Mouse (Mus musculus) intestine, embryonic 16.5 days (tissue): ENCODE measurements around the gene Car6. TPM values are rescaled to one million over a fixed set of nuclear protein-coding genes. Genes with fewer than 3 reads are reported as not detected.

Source experiments
- ATAC-seq: fragments of 200-750 bp; cut with Nextera tagmentation; 2 replicates; pipeline ENCODE4 v1.8.0; 2017; ENCODE audit warnings: moderate TSS enrichment, moderate library complexity
- H3K27ac ChIP-seq: fragments of 300-500 bp; sonication (generic); 2 replicates; pipeline ENCODE4 v1.5.1; 2014; ENCODE audit warnings: mild to moderate bottlenecking, low read length
- H3K27me3 ChIP-seq: fragments of 300-500 bp; sonication (generic); replicated peaks from 2 replicates; pipeline ENCODE4 v1.6.1; 2014; ENCODE audit warnings: low read length, control low read depth, mixed read lengths; ENCODE audit not compliant: control insufficient read depth, insufficient read depth
- H3K36me3 ChIP-seq: fragments of 300-500 bp; sonication (generic); 2 replicates; pipeline ENCODE4 v1.6.1; 2014; ENCODE audit warnings: low read length, control low read depth; ENCODE audit not compliant: control insufficient read depth, insufficient read depth
- H3K4me1 ChIP-seq: fragments of 300-500 bp; sonication (generic); 2 replicates; pipeline ENCODE4 v1.6.1; 2014; ENCODE audit warnings: low read length, control low read depth, mixed read lengths; ENCODE audit not compliant: control insufficient read depth, insufficient read depth
- H3K4me2 ChIP-seq: fragments of 300-500 bp; sonication (generic); 2 replicates; pipeline ENCODE4 v1.6.1; 2014; ENCODE audit warnings: low read depth, low read length, control low read depth
- H3K4me3 ChIP-seq: fragments of 300-500 bp; sonication (generic); 2 replicates; pipeline ENCODE4 v1.5.1; 2014; ENCODE audit warnings: mild to moderate bottlenecking, low read length
- H3K9ac ChIP-seq: fragments of 300-500 bp; sonication (generic); 2 replicates; pipeline ENCODE4 v1.6.1; 2014; ENCODE audit warnings: low read depth, low read length
- H3K9me3 ChIP-seq: fragments of 300-500 bp; sonication (generic); 2 replicates; pipeline ENCODE4 v1.6.1; 2016; ENCODE audit warnings: low read length, control low read depth; ENCODE audit not compliant: control insufficient read depth
- WGBS: fragments of 180-500 bp; shearing (Covaris S2); extraction: QIAGEN DNeasy Blood & Tissue Kit; methylation state at CpG from one replicate; pipeline ENCODE4 v1.1.7; 2014; 5-methylcytosine and 5-hydroxymethylcytosine counted together
- polyA plus RNA-seq: library from polyadenylated mRNA; unstranded; fragments of >200 nt; fragmentation: Nextera tagmentation; extraction: Ambion mirVana; gene quantifications from 2 replicates; pipeline ENCODE4 v1.2.1, GENCODE M21; 2015

Gene Car6
- polyA plus RNA-seq, 1 experiment from 2014 or later: not detected

DNA sequence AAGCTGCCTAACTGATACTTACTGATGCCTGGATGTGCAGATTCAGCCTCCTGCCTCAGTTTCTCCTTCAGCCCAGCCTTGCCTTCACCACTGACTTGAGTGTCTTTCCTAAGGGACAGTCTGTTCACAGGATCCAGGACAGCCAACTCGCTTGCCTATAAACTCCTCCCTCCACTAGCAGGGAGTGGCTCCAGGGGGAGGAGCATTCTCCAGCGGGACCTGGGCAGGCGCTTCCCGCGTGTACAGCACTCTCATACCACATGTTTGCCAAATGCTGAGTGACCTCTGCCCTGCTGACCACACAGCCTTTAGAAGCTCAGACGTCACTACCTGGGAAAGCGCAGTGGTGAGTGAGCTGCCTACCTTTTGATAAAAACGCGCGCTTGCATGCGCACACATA, 19.5 kb upstream of the Car6 start:
- peak overlapping the region; percentile 48 for H3K9ac ChIP-seq
- peak overlapping the region; percentile 84 for H3K27ac ChIP-seq
- H3K36me3 ChIP-seq: no peaks in the 10 kb centered on the region
- peak overlapping the region; percentile 34 for H3K4me3 ChIP-seq
- H3K9me3 ChIP-seq: no peaks in the 10 kb centered on the region
- peak overlapping the region; percentile 61 for H3K4me2 ChIP-seq
- no peaks in the 10 kb centered on the region for H3K27me3 ChIP-seq
- H3K4me1 ChIP-seq: peaks cover 7% of the 10 kb centered on the region; the same call in 1 of the 2 replicates
- WGBS: 14% methylated on average over 11 of the region's 11 CpGs
- ATAC-seq: peak; percentile 87

GRCm38 (mm10) chr4:150219501-150220292, 18.6 kb upstream of the Car6 start:
- H3K4me1 ChIP-seq: peaks cover 7% of the 10 kb centered on the region; the same call in 1 of the 2 replicates
- no peaks in the 10 kb centered on the region for H3K36me3 ChIP-seq
- no peak overlapping the region for H3K9ac ChIP-seq
- no peak overlapping the region for H3K27ac ChIP-seq
- no peaks in the 10 kb centered on the region for H3K9me3 ChIP-seq
- H3K4me3 ChIP-seq: no peak overlapping the region
- no peak overlapping the region for H3K4me2 ChIP-seq
- ATAC-seq: no peak
- H3K27me3 ChIP-seq: no peaks in the 10 kb centered on the region
- 76% methylated on average over 9 of the region's 9 CpGs for WGBS

- no peaks in the 10 kb centered on the region for H3K36me3 ChIP-seq
- H3K4me2 ChIP-seq: no peak overlapping the region
- no peak for ATAC-seq
- H3K4me3 ChIP-seq: no peak overlapping the region
- H3K27ac ChIP-seq: no peak overlapping the region
- no peaks in the 10 kb centered on the region for H3K9me3 ChIP-seq
- peaks cover 7% of the 10 kb centered on the region for H3K4me1 ChIP-seq
- no peaks in the 10 kb centered on the region for H3K27me3 ChIP-seq
- no peak overlapping the region for H3K9ac ChIP-seq
- 92% methylated on average over 1 of the region's 1 CpGs for WGBS
Observed at GRCm38 (mm10) chr4:150217935-150218334, 16.8 kb upstream of the Car6 start.

- Histone ChIP-seq H3K9ac (no peak overlapping the region), H3K36me3 (no peaks in the 10 kb centered on the region), H3K27me3 (no peaks in the 10 kb centered on the region), H3K4me2 (no peak overlapping the region), H3K9me3 (no peaks in the 10 kb centered on the region), H3K4me3 (no peak overlapping the region), H3K27ac (no peak overlapping the region), H3K4me1 (peaks cover 7% of the 10 kb centered on the region)
- 66% methylated on average over 5 of the region's 5 CpGs for WGBS
- no peak for ATAC-seq
Observed at GRCm38 (mm10) chr4:150217042-150217554, 16.0 kb upstream of the Car6 start.

- H3K4me2 ChIP-seq: no peak overlapping the region
- H3K4me1 ChIP-seq: peaks cover 7% of the 10 kb centered on the region
- no peak overlapping the region for H3K27ac ChIP-seq
- no peaks in the 10 kb centered on the region for H3K27me3 ChIP-seq
- no peak overlapping the region for H3K4me3 ChIP-seq
- no peak for ATAC-seq
- H3K9me3 ChIP-seq: no peaks in the 10 kb centered on the region
- H3K9ac ChIP-seq: no peak overlapping the region
- WGBS: 78% methylated on average over 6 of the region's 6 CpGs
- H3K36me3 ChIP-seq: no peaks in the 10 kb centered on the region
Observed at GRCm38 (mm10) chr4:150216423-150216822, 15.3 kb upstream of the Car6 start.

DNA sequence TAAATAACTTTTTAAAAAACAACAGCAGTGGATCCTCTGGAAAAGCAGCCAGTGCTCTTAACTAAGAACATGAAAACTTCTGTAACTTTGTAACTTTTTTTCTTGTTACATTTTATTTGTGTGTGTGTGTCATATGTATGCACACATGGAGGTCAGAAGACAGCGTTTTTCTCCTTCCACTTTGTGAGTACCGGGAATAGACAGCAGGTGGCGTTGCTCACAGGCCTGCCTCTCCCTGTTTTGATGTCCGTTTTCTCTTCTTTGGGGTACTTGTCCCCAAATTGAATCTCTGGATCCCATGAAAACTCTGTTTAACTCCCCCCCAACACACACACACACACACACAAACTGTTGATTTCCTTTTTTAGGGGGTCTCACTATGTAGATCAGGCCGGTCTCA, 12.8 kb upstream of the Car6 start:
- H3K27me3 ChIP-seq: no peaks in the 10 kb centered on the region
- H3K4me1 ChIP-seq: no peaks in the 10 kb centered on the region; the same call in 1 of the 2 replicates
- no peak overlapping the region for H3K9ac ChIP-seq
- H3K4me2 ChIP-seq: no peak overlapping the region
- no peaks in the 10 kb centered on the region for H3K9me3 ChIP-seq
- no peak overlapping the region for H3K27ac ChIP-seq
- H3K36me3 ChIP-seq: no peaks in the 10 kb centered on the region
- no peak overlapping the region for H3K4me3 ChIP-seq
- 35% methylated on average over 5 of the region's 5 CpGs for WGBS
- ATAC-seq: no peak

- Histone ChIP-seq H3K4me1 (no peaks in the 10 kb centered on the region; the same call in 1 of the 2 replicates), H3K36me3 (no peaks in the 10 kb centered on the region), H3K4me3 (peak overlapping the region; percentile 38), H3K27ac (0 out of 2 replicates have a peak overlapping the region, but pooled peaks have one; percentile 1), H3K9ac (peak overlapping the region; percentile 51), H3K27me3 (no peaks in the 10 kb centered on the region), H3K4me2 (peak overlapping the region; percentile 54), H3K9me3 (no peaks in the 10 kb centered on the region)
- 3% methylated on average over 15 of the region's 15 CpGs for WGBS
- peak; percentile 88 for ATAC-seq
Observed at GRCm38 (mm10) chr4:150212553-150212971, 11.4 kb upstream of the Car6 start.

- Histone ChIP-seq H3K4me1 (no peaks in the 10 kb centered on the region; the same call in 1 of the 2 replicates), H3K4me3 (peak overlapping the region; percentile 38), H3K9me3 (no peaks in the 10 kb centered on the region), H3K27me3 (no peaks in the 10 kb centered on the region), H3K36me3 (no peaks in the 10 kb centered on the region), H3K27ac (no peak overlapping the region), H3K9ac (peak overlapping the region; percentile 51; the same call in 1 of the 2 replicates), H3K4me2 (peak overlapping the region; percentile 54)
- 51% methylated on average over 10 of the region's 10 CpGs for WGBS
- peak; percentile 51 for ATAC-seq
Observed at GRCm38 (mm10) chr4:150211930-150212552, 10.9 kb upstream of the Car6 start.

DNA sequence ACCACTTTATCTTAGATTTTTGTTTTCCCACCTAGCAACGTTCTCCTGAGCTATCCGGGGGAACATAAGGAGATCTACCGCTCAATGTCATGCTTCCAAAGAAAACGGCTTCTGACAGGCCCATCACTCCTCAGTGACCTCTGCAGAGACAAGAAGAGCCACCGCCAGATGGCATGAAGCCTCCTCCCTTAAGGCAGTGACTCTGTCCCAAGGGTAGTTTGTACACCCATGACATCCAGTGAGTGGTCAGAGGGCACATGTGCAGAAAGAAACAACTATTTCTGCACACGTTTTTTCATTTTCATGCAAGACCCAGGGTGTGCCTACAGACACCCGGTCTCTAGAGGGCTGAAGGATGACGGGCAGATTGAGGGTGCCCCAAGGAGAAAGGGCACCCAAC, 9.2 kb upstream of the Car6 start:
- H3K9me3 ChIP-seq: no peaks in the 10 kb centered on the region
- no peak overlapping the region for H3K4me2 ChIP-seq
- H3K9ac ChIP-seq: no peak overlapping the region
- H3K27ac ChIP-seq: no peak overlapping the region
- H3K4me1 ChIP-seq: no peaks in the 10 kb centered on the region; the same call in 1 of the 2 replicates
- no peak overlapping the region for H3K4me3 ChIP-seq
- no peaks in the 10 kb centered on the region for H3K27me3 ChIP-seq
- no peak for ATAC-seq
- H3K36me3 ChIP-seq: no peaks in the 10 kb centered on the region
- WGBS: 84% methylated on average over 8 of the region's 8 CpGs
